Mouse (Mus musculus) spleen, adult 2 months (tissue): ENCODE measurements around the gene Cenpm.

Source experiments
- CTCF ChIP-seq: fragments of 200-500 bp; IDR thresholded peaks from 2 replicates; pipeline ENCODE4 v1.5.1; 2011; ENCODE audit warnings: mild to moderate bottlenecking, inconsistent platforms; ENCODE audit not compliant: insufficient read depth, insufficient read length, insufficient replicate concordance; ENCODE audit errors: extremely low read depth
- POLR2A ChIP-seq: fragments of 200-500 bp; IDR thresholded peaks from 2 replicates; pipeline ENCODE4 v1.6.1; 2011; ENCODE audit warnings: low read depth, low read length, inconsistent platforms

DNA sequence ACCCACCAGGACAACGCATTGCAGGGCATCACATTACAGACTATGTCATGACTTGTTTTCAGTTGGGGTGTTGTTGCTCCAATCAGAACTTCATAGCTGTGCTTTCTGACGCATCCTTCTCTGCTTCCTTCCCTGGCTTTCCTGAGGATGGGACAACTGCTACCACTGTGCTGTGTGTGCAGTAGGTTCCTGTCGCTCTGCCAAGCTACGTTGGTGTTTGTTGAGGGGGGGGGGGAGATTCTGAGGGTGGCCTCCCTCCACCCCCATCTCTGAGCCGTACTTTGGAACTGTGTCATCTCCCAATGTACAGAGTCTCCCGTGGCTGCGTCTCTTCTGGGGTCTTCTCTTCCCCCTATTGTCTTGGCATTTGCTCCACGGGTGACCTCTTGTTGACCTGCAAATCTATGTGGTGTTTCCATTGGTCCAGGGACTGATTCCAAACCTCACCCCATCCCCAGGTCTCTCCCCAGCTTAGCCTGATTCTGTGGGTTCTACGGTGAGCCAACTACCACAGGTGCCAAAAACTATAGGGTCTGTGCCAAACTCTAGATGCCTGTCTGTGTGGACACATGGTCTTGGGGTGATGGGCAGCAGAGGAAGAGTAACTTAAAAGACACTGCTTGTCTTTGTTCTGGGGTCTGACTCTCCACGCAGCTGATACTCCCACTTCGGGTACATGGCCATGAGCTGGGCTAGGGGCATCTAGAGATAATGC, 29.1 kb downstream of the Cenpm start:
- TF ChIP-seq POLR2A (no peak), CTCF (no peak)
